Mouse (Mus musculus) inflammation-experienced regulatory T-cells, adult 6 months (primary cell): ENCODE data around the gene Slc16a5. TPM values are rescaled to one million over a fixed set of nuclear protein-coding genes. Genes with fewer than 3 reads are reported as not detected.

Source experiments
- ATAC-seq: one replicate; pipeline ENCODE4 v1.8.0; 2017
- polyA plus RNA-seq, 3 experiments: library from polyadenylated mRNA; unstranded; fragments of 100-300 nt; shearing (Covaris generic); gene quantifications; one replicate each; pipeline ENCODE4 v1.2.1; 2017

Slc16a5 gene
- 1 to 10 TPM; 1.1 to 3.5 (median 2.8) TPM for polyA plus RNA-seq

DNA sequence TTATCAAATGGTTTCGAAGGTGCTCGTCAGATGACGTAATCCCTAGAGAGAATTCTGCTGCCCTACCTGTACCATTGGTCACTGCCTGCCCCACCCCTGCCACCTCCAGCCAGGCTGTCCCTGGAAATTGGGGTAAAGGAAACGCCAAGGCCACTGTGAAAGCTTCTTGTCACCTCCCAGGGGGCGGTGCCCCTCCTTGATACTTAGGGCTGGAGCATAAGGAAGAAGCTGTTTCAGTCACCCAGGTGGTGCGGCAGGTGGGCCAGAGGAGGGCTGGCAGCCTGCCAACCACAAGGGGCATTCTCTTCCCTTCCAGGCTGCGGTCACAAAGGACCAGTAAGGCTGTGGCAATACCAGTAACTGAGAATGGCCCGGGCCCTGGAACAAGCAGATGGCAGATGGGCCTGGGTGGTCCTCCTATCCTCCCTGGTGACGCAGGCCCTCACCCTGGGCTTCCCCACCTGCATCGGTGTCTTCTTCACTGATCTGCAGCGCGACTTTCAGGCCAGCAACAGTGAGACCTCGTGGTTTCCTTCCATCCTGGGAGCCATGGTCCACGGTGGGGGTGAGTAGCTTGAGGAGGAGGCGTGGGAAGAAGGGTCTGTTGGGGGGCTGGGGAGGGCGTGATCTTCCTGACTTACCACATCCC, at the start of gene Slc16a5:
TSS of gene Slc16a5 (plus strand) at position 232 of the 649 bp plus-strand sequence.
- peak; percentile 23 for ATAC-seq

DNA sequence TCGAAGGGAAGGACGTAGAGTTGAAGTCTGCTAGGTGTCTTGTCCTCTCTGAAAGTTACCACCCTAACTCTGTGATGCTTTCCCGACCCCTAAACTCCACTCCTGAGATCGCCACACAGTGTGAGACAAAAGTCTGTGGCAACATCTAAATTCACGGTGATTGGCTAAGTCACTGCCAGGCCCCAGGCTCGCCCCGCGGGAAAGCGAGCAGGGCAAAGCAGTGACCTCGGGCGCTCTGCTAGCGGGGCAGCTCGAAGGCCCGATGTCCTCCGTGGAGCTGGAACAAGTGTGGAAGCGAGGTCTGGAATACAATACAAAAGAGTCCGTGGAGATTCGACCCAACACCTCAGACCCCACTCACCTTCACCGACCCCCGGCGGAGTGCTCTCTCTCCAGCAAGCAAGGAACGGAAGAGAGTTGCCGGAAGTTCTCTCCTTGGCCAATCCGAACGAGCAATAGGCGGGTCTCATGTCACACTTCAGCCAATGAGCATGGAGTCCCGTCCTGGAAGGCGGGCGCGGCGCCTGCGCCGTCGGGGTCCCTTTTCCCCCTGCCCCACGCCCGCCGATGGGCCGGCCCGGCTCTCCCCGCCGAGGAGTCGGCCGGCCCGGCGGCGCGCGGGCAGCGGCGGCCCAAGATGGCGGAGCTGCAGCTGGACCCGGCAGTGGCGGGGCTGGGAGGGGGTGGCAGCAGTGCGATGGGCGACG, 42.6 kb upstream of the Slc16a5 start, which contains the start of the genes Atp5h and Kctd2:
TSS of gene Atp5h (minus strand) at position 432 of the 707 bp plus-strand sequence.
TSS of gene Kctd2 (plus strand) at position 598 of the 707 bp plus-strand sequence.
- ATAC-seq: peak; percentile 95

DNA sequence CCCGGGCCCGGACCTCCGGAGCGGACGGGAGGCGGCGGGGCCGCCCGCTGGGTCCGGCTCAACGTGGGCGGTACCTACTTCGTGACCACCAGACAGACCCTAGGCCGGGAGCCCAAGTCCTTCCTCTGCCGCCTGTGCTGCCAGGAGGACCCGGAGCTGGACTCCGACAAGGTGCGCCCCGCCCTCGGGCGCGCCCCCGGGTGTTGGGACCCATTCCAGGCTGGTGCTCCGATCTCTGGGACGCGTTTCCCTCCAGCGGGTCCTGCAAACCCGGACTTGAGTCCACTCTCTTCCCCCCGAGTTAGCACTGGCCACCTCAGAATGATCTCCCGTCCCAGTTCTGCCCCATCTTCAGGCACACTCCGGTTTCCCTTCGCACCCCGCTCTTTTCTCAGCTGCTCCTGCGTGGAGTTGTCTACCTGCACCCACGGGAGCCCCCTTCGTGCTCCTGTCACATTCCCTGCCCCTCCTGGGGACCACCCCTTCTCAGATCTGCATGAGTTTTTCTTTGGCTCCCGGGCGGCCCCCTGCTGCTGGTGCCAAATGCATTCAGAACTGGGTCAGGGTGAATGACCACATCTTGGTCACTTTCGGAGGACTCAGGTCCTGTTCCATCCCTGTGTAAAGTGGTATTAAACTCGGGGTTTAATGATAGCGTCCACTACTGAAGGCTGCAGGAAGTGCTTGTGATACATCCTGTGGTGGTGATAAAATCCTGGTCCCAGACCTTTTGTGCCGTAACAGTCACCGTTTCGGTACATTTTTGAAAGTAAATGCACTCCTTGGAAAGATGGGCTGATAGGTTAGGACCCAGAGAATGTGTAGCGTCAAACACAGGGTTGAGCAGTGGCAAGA, 41.7 kb upstream of the Slc16a5 start:
- ATAC-seq: no peak

DNA sequence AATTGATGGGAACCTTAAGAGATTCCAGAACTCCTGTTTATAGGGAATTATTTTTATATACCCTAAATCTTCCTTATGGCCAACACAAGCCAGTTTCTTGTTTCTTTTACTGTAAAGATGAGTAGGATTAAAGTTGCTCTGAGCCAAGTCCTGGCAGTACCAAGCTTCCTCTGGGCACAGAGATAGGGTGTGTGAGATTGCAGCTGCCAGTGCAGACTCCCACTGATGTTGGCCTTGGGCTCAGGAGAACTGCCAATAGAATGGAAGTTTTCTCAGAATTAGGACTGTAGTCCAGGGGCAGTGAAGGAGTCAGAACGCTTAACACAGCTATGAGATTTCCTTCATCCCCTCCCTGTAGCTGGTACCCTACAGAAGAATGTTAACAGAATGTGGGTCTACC, 40.9 kb upstream of the Slc16a5 start:
- ATAC-seq: no peak

DNA sequence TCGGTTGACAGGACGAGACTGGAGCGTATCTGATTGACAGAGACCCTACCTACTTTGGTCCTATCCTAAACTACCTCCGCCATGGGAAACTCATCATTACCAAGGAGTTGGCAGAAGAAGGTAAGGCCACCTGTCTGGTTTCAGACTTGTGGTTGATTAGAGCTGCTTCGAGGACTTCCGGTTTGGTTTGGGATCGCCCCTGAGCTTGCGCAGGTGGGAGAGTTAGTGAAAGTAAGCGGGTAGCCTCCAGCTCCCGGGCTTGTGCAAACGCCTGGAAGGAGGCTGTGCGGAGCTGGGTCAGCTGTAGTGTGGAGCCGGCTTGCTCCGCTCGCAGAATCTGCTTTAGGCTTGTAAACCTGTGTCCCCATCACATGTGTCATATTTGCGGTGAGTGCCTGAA, 40.3 kb upstream of the Slc16a5 start:
- ATAC-seq: no peak

DNA sequence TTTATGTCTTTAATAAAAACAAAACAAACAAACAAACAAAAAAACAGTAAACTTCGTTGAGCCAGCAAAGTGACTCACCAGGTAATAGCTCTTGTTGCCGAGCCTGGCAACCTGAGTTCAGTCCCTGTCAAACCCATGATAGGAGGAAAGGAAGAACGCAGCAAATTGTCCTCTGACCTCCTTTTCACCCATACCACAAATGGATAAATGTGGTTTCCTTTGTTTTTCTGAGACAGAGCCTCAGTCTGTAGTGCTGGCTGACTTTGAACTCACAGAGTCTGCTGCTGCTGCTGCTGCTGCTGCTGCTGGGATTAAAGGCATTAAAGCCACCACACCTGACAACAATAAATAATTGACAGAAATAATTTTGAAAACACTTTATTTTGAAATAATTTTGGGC, 39.2 kb upstream of the Slc16a5 start:
- ATAC-seq: no peak

DNA sequence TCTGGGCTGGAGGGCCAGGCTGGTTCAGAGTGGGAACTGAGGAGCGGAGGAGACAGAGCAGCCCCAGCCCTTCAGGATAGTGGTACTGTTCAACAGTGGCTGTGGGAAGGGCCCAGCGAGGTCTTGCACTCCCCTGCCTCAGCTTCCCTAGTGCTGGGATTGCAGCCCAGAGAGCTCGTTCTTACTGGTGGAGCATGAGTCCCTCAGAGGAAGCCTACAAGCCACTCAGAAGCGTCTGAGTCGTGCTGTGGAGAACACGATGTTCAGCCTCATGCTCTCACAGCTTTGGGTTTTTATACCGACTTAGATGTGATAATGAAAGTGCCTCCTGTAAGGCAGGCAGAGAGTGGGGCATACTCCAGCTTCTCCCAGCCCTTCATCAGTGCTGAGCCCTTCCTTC, 37.6 kb upstream of the Slc16a5 start:
- no peak for ATAC-seq

DNA sequence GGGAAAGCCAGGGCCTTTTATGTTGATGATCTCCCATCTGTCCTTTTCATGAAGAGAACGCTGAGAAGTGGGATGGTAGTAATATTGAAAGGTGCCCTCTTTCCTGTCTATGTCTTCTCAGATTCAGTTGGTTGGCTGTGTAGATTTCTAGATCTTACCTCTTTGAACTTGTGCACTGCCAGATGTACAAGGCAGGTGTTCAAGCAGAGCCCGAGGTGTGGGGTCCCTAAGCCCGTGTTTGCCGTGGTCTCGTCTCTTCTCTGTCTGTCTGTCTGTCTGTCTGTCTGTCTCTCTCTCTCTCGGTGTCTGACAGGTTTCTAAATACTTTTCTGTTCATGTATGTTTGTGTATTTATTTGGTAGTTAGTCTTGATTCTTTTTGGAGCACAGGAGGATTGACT, 36.6 kb upstream of the Slc16a5 start:
- ATAC-seq: no peak

DNA sequence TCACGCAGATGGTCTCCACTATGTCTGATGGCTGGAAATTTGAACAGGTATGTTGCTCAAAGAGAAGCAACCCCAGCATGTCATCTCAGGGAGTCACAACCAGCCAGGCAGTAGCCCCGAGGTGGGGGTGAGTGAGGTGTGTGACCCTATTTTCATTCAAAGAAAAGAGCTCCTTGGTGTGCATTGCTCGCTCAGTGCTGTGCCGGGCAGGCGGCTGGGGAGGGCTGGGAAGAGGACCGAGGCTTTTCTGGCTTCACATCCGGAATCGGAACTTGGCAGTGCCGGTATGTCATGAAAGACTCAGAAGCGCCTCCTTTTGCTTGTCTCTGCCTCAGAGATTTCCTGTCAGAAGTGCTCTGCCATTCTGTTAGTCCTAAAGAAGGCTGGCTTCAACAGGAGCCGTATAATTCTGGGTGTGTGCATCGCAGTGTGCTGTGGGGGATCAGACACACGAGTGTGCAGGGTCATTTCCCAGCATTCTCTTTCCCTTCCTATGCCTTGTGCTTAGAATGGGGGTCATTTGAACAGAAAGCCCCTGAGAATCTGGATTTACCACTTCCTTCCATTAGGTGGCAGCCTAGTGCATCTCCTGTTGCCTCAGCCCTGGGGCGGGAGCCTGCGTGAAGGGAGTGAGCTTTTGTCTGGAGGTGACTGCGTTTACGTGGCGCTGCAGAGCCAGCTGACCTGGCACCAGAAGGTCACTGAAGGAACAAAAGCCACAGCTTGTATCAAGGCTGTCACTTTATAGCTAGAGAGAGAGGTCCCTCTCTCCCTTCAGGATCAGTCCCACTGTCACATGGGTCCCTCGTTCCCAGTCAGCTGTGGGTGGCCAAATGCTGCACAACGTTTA, 34.6 kb upstream of the Slc16a5 start:
- peak; percentile 79 for ATAC-seq

DNA sequence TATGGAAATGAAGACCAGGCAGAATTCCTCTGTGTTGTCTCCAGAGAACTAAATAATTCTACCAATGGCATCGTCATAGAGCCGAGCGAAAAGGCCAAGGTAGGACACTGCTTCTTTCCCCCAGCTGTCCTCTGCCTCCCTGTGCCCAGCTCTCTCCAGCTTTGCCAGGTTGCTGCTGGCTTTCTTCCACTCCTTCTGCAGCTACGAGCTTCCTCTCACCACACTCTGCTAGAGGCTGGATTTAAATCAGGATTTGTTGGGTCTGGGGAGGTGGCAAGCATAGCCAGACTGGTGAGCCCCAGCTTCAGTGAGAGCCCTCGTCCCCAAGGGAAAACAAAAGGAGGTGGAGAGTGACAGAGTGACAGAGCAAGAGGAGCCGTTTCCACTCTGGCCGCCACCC, 33.0 kb upstream of the Slc16a5 start:
- ATAC-seq: no peak

DNA sequence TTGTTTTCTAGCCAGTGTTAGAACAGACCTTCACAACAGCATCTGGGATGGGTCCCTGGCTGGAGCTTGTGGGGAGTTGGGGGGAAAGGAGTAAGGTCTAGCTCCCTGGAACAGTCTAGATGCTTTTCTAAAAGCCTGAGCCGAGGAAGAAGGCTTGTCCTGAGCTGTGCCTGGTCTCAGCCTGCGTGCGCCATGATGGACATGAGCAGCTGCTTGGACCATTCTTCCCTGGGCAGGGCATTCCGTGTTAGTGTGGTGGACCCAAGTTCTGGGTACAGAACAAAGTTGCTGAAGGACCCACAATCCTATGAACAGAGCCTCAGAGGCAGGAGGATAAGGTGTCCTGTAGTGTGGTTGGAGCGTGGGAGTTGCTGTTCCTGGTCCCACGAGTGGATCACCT, 31.7 kb upstream of the Slc16a5 start:
- ATAC-seq: no peak

DNA sequence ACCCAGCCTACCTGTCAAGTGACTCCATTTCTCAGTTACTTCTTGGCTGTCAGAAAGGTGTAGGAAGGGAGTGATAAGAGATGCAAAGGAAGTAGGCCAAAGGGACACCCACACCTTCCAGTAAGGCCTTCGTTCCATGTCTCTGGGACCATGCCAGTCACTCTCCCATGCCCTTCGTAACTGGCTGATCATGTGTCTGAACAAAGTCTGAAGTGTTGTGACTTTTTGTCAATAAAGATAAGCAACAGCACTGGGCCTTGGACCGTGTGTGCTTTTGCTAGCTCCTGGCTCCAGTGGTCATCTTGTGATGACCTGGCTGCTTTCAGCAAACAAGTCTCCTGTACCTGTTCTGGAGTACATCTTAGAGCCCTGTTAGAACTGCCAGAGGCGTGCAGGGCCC, 29.5 kb upstream of the Slc16a5 start:
- no peak for ATAC-seq

DNA sequence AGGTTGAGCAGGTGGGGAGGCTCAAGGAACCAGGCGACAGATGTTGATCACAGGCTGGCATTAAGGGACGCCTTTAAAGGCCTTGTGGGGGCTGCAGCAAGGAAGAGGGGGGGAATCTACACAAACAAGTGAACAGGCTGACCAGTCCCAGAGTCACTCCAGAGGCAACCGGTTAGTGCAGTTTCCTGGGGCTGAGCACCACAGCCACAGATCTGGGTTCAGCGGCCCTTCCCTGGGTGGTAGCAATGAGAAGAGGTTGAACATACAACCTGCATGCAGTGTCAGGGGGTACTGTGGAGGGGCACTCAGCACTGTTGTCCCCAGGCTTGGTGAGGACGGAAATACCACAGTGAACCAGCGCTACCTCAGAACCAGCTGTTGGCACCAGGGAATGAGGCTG, 28.9 kb upstream of the Slc16a5 start:
- no peak for ATAC-seq

DNA sequence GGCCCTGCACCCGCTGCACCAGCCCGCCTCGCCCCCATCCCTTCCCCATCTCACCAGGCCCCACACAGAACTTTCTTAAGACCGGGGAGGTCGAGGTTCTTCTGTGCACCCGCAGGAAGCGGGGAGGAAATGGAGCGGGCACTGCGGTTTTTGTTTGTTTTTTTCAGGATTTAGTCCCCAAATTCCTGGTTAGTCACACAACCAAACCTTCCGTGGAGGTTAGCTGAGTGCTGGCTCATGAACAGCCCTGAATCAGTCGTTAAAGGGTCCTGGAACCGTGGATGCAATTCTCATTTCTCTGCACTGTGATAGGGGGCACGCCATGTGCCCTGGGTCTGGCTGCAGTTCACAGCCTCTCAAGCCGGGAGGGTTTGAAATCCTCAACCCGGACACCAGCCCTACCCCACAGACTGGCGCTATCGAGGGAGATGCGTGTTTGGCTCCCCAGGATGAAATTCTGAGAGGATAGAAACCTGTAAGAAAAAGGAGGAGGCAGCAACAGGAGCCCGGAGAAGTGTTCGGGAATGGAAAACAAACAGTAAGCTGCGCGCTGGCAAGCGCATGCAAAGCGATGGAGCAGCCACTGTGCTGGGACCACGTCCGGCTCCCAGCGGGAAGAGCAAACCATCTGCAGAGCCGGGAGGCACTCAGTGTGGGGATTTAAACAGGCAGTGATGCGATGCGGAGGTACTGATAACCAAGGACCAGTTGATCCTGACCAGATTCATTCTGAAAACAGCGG, 26.5 kb upstream of the Slc16a5 start:
- ATAC-seq: no peak

DNA sequence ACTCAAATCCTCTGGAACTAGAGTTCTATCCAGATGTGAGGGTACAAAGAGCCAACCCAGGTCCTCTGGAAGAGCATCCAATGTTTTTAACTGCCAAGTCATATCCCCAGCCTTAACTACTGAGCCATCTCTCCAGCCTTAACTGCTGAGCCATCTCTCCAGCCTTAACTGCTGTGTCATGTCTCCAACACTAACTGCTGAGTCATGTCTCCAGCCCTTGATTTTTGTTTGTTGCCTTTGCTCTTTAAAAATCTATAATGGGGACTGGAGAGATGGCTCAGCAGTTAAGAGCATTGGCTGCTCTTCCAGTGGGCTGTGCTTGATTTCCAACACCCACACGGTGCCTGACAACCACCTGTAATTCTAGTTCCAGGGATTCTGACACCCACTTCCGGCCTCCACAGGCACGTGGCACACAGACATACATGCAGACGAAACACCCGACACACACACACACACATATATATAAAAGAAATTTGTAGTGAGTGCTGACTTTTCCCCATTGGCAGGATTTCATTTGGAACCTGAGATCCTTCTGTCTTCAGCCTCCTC, 24.6 kb upstream of the Slc16a5 start:
- ATAC-seq: no peak

DNA sequence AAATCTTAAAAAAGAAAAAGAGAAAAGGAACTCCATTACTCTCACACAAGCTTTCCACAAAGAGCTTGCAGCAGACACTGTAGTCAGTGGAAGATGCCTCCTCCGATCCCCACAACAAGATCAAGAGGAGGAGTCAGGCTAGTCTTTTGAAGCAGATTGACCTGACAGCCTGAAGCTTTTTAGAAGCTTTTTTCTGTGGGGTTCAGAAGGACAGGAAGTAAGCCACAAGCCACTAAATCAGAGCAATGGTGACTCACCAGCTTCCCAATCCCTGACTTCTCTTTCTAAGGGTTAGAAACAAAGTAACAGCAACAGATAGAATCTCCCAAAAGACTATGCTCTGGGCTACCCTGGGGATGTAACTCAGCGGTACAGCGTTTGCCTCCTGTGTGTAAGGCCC, 22.9 kb upstream of the Slc16a5 start:
- no peak for ATAC-seq

DNA sequence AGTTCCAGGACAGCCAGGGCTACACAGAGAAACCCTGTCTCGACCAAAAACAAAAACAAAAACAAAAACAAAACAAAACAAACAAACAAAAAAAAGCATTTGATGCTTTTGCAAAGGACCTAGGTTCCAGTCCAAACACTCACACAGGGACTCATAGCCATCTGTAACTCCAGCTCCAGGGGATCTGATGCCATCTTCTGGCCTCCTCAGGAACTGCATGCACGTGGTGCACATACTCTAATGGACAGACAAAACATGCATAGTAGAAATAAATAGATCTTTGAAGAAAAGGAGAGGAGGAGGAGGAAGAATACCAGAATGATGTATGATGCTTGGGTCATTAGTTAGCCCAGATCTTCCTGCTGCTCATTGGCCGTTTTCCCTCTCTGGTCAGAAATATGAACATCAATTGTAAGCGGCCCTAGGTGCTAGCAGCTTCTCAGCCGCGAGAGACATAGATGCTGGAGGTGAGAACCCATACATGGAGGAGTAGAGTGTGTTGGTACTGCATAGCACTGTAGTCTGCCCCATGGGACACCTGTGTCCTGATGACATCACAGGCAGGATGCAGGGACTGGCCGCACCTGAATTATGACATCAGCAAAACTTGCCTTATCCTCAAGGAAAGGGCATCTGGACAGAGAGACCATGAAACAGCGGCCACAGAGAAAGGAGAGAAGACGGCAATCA, 22.2 kb upstream of the Slc16a5 start, which contains the start of gene Trim80:
TSS of gene Trim80 (plus strand) at position 640 of the 690 bp plus-strand sequence.
- no peak for ATAC-seq

DNA sequence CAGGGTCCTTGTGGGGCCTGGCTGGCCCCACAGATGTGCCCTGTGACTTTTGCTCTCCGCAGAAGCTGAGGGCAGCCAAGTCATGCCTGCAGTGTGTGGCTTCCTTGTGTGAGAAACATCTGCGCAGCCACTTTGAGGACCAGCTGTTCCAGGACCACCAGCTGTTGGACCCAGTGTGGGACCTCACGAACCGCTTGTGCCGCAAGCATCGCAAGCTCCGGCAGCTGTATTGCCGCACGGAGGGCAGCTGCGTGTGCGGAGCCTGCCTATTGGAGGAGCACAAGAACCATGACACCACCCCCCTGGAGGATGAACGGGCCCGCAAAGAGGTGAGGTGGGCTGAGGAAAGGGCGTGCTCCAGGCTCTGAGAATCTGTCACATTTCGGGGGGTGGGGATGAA, 20.9 kb upstream of the Slc16a5 start:
- no peak for ATAC-seq

DNA sequence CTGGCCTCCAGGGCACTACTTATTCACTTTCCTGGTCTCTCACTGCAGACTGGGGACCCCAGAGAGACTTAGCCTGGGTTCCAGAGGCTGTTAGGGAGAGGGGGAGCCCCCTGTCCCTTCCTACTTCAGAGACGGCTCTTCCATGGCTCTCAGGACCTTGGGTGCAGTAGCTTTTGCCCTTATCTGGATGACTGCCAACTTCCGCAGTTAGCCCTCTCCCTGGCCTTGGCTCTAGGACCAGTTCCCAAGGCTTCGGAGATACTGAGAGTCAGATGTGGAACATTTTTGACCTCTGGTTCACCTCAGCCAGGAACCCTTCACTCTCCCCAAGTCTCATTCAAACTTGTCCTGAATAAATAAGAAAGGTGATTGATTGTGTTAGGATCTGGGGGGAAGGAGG, 15.4 kb upstream of the Slc16a5 start:
- ATAC-seq: no peak

DNA sequence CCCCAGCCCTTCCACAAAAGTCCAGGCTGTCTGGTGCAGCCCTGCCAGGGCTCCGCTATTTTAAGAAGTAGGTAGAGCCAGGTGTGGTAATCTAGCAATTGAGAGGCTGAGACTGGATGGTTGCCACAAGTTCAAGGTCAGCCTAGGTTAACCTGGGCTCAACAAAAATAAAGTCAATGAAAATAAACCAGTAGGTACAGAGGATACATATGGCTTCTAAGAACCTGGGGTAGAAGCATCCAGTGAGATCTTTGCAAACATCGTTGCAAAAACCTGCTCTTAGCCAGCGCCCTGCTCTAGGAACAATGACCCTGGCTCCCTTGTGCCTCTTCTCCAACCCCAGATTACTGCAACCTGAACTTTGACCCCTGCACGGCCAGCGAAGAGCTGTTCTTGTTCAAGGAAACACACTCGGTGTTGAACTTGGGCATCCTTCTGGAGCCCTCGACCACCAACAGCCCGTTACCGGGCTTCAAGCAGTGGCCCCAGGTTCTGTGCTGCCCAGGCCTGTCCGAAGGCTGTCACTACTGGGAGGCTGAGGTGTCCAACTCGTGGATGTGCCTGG, 14.9 kb upstream of the Slc16a5 start:
- no peak for ATAC-seq
